9 mouse cellular contexts compared by ENCODE assay signal in the genomic region with DNA sequence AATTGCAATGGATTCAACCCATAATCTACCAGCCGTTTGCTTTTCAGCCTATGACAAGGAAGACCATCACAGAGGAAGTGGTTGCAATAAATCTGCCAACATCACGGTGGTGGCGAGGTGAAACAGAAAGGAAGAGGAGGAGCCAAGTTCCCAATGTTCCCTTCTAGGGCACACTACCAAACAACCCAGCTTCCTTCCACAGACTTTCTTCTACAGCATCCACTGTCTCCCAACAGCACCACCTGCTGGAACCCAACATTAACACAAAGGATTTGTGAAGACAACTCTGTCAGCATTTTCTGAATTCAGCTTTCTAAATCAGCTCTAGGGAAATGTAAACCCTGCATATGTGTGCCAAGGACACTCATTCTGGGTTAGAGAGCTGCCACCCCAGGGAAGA.
DNase-seq lines count a peak whose midpoint lies in the region; ATAC-seq and TF ChIP-seq lines count a peak whose summit lies in the region.
"Had no signal": no experiment of that assay in that cellular context is flagged by ENCODE, and none has a peak within 500 bp of the region (broad histone marks: within the 10 kb centered on the region; RNA-seq: fewer than 3 reads in every experiment).

No protein-coding gene starts in this region.

- no peaks in the 10 kb centered on the region for H3K4me1 ChIP-seq in midbrain, embryonic 10.5 days
- no peaks in the 10 kb centered on the region for H3K4me1 ChIP-seq in midbrain, embryonic 16.5 days (ENCODE audit: control insufficient read depth, insufficient read depth, low read length)
- H3K4me1 ChIP-seq in forebrain, postnatal 0 days (ENCODE audit: insufficient read depth) = no peaks in the 10 kb centered on the region
- peaks cover 10% of the 10 kb centered on the region for H3K4me1 ChIP-seq in limb, embryonic 10.5 days
- H3K4me1 ChIP-seq in midbrain, postnatal 0 days (ENCODE audit: insufficient read depth, low read length) = no peaks in the 10 kb centered on the region
- H3K4me1 ChIP-seq in stomach, embryonic 15.5 days = no peaks in the 10 kb centered on the region

- no peak overlapping the region for H3K27ac ChIP-seq in midbrain, embryonic 10.5 days (replicated peaks)
- no peak overlapping the region for H3K27ac ChIP-seq in midbrain, embryonic 16.5 days (ENCODE audit: low read length)
- no peak overlapping the region for H3K27ac ChIP-seq in forebrain, postnatal 0 days (ENCODE audit: low read depth, low read length)
- no peak overlapping the region for H3K27ac ChIP-seq in limb, embryonic 10.5 days
- H3K27ac ChIP-seq in midbrain, postnatal 0 days (ENCODE audit: low read depth, low read length) = no peak overlapping the region
- no peak overlapping the region for H3K27ac ChIP-seq in stomach, embryonic 15.5 days

- TF ChIP-seq POLR2A in brain, embryonic 14.5 days (IDR thresholded peaks at IDR 0.05; ENCODE audit: borderline replicate concordance, extremely low read depth, insufficient read depth, insufficient read length, poor library complexity, severe bottlenecking) = no peak

- WGBS in midbrain, embryonic 10.5 days = 49% methylated on average over 3 of the region's 3 CpGs
- WGBS in midbrain, embryonic 16.5 days = 48% methylated on average over 3 of the region's 3 CpGs
- 48% methylated on average over 3 of the region's 3 CpGs for WGBS in forebrain, postnatal 0 days
- 32% methylated on average over 3 of the region's 3 CpGs for WGBS in limb, embryonic 10.5 days
- WGBS in midbrain, postnatal 0 days = 45% methylated on average over 3 of the region's 3 CpGs
- WGBS in stomach, embryonic 15.5 days = 37% methylated on average over 3 of the region's 3 CpGs

- H3K27me3 ChIP-seq in midbrain, embryonic 10.5 days (ENCODE audit: low read depth, poor library complexity, severe bottlenecking) = no peaks in the 10 kb centered on the region
- no peaks in the 10 kb centered on the region for H3K27me3 ChIP-seq in midbrain, embryonic 16.5 days (ENCODE audit: control insufficient read depth, insufficient read depth, low read depth, low read length)
- H3K27me3 ChIP-seq in forebrain, postnatal 0 days (ENCODE audit: insufficient read depth, low read length) = no peaks in the 10 kb centered on the region
- no peaks in the 10 kb centered on the region for H3K27me3 ChIP-seq in limb, embryonic 10.5 days (ENCODE audit: low read depth, poor library complexity, severe bottlenecking)
- H3K27me3 ChIP-seq in midbrain, postnatal 0 days (ENCODE audit: insufficient read depth, low read length) = no peaks in the 10 kb centered on the region
- H3K27me3 ChIP-seq in stomach, embryonic 15.5 days (replicated peaks) = no peaks in the 10 kb centered on the region
- H3K27me3 ChIP-seq: embryonic facial prominence, embryonic 13.5 days had no signal

- no peaks in the 10 kb centered on the region for H3K9me3 ChIP-seq in midbrain, embryonic 10.5 days (replicated peaks)
- no peaks in the 10 kb centered on the region for H3K9me3 ChIP-seq in midbrain, embryonic 16.5 days (replicated peaks; ENCODE audit: control insufficient read depth, low read length, poor library complexity, severe bottlenecking)
- H3K9me3 ChIP-seq in forebrain, postnatal 0 days (ENCODE audit: low read length) = no peaks in the 10 kb centered on the region
- H3K9me3 ChIP-seq in limb, embryonic 10.5 days (replicated peaks) = no peaks in the 10 kb centered on the region
- H3K9me3 ChIP-seq in midbrain, postnatal 0 days (ENCODE audit: low read length) = no peaks in the 10 kb centered on the region
- H3K9me3 ChIP-seq in stomach, embryonic 15.5 days = no peaks in the 10 kb centered on the region
- H3K9me3 ChIP-seq: embryonic facial prominence, embryonic 13.5 days had no signal

- H3K36me3 ChIP-seq in midbrain, embryonic 10.5 days = no peaks in the 10 kb centered on the region
- no peaks in the 10 kb centered on the region for H3K36me3 ChIP-seq in midbrain, embryonic 16.5 days (ENCODE audit: control insufficient read depth, insufficient read depth, low read length)
- H3K36me3 ChIP-seq in forebrain, postnatal 0 days (ENCODE audit: insufficient read depth) = no peaks in the 10 kb centered on the region
- no peaks in the 10 kb centered on the region for H3K36me3 ChIP-seq in limb, embryonic 10.5 days
- no peaks in the 10 kb centered on the region for H3K36me3 ChIP-seq in midbrain, postnatal 0 days (ENCODE audit: insufficient read depth, low read length)
- no peaks in the 10 kb centered on the region for H3K36me3 ChIP-seq in stomach, embryonic 15.5 days
- H3K36me3 ChIP-seq: embryonic facial prominence, embryonic 13.5 days had no signal

- no peak for ATAC-seq in midbrain, embryonic 16.5 days
- ATAC-seq in forebrain, postnatal 0 days = peak; percentile 51; the same call in 1 of the 2 replicates
- no peak for ATAC-seq in midbrain, postnatal 0 days (ENCODE audit: low FRiP score)
- ATAC-seq in stomach, embryonic 15.5 days (ENCODE audit: insufficient read depth, low FRiP score, low read depth) = peak; percentile 59; the same call in 1 of the 2 replicates

- peak; percentile 67; the same call in 1 of the 2 replicates for TF ChIP-seq CTCF in brain, embryonic 14.5 days (IDR thresholded peaks at IDR 0.05; ENCODE audit: borderline replicate concordance, extremely low read depth, insufficient read depth, insufficient read length)
- peak; percentile 71 for TF ChIP-seq CTCF in forebrain, postnatal 0 days (IDR thresholded peaks at IDR 0.05; ENCODE audit: low read depth)
- TF ChIP-seq CTCF in midbrain, postnatal 0 days (IDR thresholded peaks at IDR 0.05) = peak; percentile 73

- DNase-seq in midbrain, embryonic 10.5 days (ENCODE audit: low spot score) = peak; percentile 32
- DNase-seq in brain, embryonic 14.5 days (ENCODE audit: low read depth) = peak; percentile 73
- DNase-seq in forebrain, postnatal 0 days = peak; percentile 68
- DNase-seq in kidney, adult 8-10 months = peak; percentile 7 to 54
- DNase-seq in limb, embryonic 10.5 days (ENCODE audit: low spot score) = peak; percentile 50
- DNase-seq in midbrain, postnatal 0 days (ENCODE audit: low spot score) = peak; percentile 65

- H3K9ac ChIP-seq in midbrain, embryonic 16.5 days (ENCODE audit: low read depth, low read length) = no peak overlapping the region
- no peak overlapping the region for H3K9ac ChIP-seq in forebrain, postnatal 0 days
- H3K9ac ChIP-seq in midbrain, postnatal 0 days (replicated peaks; ENCODE audit: low read length, poor library complexity, severe bottlenecking) = no peak overlapping the region
- H3K9ac ChIP-seq in stomach, embryonic 15.5 days = no peak overlapping the region
- H3K9ac ChIP-seq: embryonic facial prominence, embryonic 13.5 days had no signal

- no peak overlapping the region for H3K4me2 ChIP-seq in midbrain, embryonic 16.5 days (ENCODE audit: low read length)
- no peak overlapping the region for H3K4me2 ChIP-seq in forebrain, postnatal 0 days (ENCODE audit: low read depth)
- H3K4me2 ChIP-seq in midbrain, postnatal 0 days (ENCODE audit: low read depth, low read length, poor library complexity, severe bottlenecking) = no peak overlapping the region
- H3K4me2 ChIP-seq in stomach, embryonic 15.5 days = no peak overlapping the region
- H3K4me2 ChIP-seq: embryonic facial prominence, embryonic 13.5 days had no signal

- H3K4me3 ChIP-seq in midbrain, embryonic 10.5 days = no peak overlapping the region
- no peak overlapping the region for H3K4me3 ChIP-seq in midbrain, embryonic 16.5 days (ENCODE audit: low read depth, low read length)
- H3K4me3 ChIP-seq in forebrain, postnatal 0 days (ENCODE audit: low read depth, low read length) = no peak overlapping the region
- H3K4me3 ChIP-seq in limb, embryonic 10.5 days = no peak overlapping the region
- H3K4me3 ChIP-seq in midbrain, postnatal 0 days (ENCODE audit: low read depth, low read length) = no peak overlapping the region
- no peak overlapping the region for H3K4me3 ChIP-seq in stomach, embryonic 15.5 days (replicated peaks)
- H3K4me3 ChIP-seq: embryonic facial prominence, embryonic 13.5 days had no signal

Comparison
In these comparisons a context has a peak if more than half of its experiments do, and no peak if none do; other contexts are left out.
1. ATAC-seq: peak in forebrain, postnatal 0 days (single experiment) and stomach, embryonic 15.5 days (single experiment); none in midbrain, embryonic 16.5 days (single experiment) and midbrain, postnatal 0 days (single experiment).
2. Peak in every context shown above with its lines, with median percentiles within 50 percentile points of each other: DNase-seq and CTCF ChIP-seq.